Mouse (Mus musculus): ENCODE data around the gene Ano5. TPM values are rescaled to one million over a fixed set of nuclear protein-coding genes. Genes with fewer than 3 reads are reported as not detected.

The Ano5 gene
- polyA plus RNA-seq (2012; rRNA removed), result 0.06 TPM in 2 replicates

DNA sequence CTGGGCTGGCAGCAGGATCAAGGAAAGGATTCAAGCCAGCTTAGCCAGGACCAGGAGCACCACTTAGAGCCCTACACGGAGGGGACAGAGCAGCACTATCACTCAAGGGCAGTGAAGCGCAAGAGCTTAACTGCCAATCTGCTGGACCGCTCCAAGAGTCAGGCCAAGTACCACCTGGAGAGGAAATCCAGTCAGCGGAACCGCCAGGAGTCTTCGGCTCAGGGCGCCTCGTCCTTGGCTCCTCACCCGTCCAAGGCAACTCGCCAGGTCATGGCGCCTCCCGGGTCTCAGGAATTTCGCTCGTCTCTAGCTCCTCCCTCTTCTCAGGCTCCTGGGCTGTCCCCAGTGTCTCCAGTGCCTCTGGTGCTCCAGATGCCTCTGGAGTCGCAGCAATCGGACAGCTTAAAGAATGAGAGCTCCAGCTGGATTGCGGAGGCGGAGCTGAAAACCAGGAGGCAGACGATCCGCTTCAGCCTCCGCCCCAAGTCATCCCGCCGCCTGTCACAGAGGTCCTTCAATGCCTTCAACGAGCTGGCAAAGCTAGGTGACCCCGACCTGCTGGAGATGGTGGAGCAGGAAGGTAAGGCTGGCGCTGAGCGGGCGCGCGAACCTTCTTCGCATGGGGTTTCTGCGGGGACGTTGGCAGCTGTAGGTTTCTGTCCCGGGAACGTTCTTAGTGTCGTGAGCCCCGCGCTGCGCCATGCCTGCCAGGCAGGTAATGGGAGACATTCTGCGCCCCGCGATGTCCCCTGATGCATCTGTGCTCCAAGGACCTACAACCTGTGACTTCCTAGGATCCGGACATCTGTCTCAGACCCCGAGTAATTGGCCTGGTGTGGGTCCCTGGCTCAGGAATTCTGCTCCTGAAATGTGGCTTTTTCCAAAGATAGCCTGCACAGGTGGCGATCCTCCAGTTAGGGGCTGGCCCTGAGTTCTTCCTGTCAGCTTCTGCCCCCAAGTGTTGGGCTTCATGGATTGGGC is at the start of gene Ano5:
Gene Ano5, plus strand, starts transcription at position 359 of the 981 bp plus-strand sequence.

DNA sequence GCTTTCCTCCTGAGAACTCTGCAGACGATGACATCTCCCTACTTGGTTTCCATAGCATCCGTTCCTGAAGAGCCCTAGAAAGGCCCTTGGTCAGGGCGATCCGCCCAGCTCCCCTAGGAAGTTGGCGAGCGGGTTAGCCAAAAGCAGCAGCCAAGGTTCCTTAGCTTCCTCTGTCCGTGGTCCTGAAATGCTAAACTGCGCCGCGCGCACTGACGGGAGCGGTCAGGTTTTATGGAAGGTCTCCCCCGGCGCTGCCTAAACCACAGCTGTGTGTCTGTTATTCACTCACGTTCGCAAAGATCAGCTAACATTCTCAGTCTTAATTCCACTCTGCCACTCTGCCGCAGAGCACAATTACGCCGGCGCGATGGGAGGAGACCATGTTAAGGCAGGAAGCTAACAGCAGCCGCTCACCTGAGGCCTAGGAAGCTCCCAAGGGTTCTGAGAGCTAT is 110.9 kb downstream of the Ano5 start, which contains the start of gene Slc17a6:
Gene Slc17a6, plus strand, starts transcription at position 313 of the 452 bp plus-strand sequence.

Other genes starting within 250 kb of the Ano5 start
- gene Slc17a6, start 111.0 kb downstream of the Ano5 start, polyA plus RNA-seq (2012; rRNA removed), result 0.20 TPM in 1 of 2 replicates, not detected in the other